Mouse (Mus musculus): Measurements from ENCODE around the gene Phldb1. TPM values are rescaled to one million over a fixed set of nuclear protein-coding genes. Genes with fewer than 3 reads are reported as not detected.
"Not testable (repeated sequence)": the region's sequence is repeated elsewhere in the genome, so short reads cannot be mapped to it uniquely, and the experiment has no call there.

The Phldb1 gene
- polyA plus RNA-seq, 1 experiment, result 37.6 TPM

DNA sequence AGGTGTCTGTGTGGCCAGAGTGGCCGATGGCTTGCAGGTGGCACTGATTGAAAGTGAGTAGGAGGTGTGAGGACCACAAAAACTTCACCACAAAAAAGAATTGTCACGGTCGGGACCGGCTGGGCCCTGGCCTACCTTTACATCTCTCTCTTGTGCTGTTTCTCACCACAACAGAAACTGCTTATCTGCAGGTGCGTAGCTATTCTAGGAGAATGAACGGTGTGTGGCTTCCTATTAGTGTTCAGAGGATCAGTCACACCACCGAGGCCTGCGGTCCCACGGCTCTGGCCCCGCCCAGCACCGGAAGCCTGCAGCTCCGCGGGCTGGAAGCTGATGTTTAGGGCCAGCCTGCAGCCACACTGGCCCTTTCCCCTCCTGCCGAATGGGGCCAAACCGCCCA lies 89.1 kb downstream of the Phldb1 start:
- TF ChIP-seq CTCF (conservative IDR thresholded peaks at IDR 0.05; ENCODE audit: insufficient read depth, insufficient read length, low read depth, low read length), result no peak
- no peak for TF ChIP-seq POLR2A (IDR thresholded peaks at IDR 0.05; ENCODE audit: low read depth, low read length)
- Histone ChIP-seq H3K4me3 (ENCODE audit: insufficient read depth, low read depth, low read length) (no peak overlapping the region), H3K27me3 (replicated peaks; ENCODE audit: control insufficient read depth, insufficient read depth, low read length) (no peaks in the 10 kb centered on the region), H3K27ac (ENCODE audit: insufficient read depth, low read depth, low read length) (no peak overlapping the region), H3K36me3 (ENCODE audit: control insufficient read depth, insufficient read depth, low read length) (no peaks in the 10 kb centered on the region), H3K4me1 (ENCODE audit: control insufficient read depth, insufficient read depth, low read length) (no peaks in the 10 kb centered on the region)
- WGBS, result 60% methylated on average over 15 of the region's 15 CpGs
- DNase-seq, result no peak

DNA sequence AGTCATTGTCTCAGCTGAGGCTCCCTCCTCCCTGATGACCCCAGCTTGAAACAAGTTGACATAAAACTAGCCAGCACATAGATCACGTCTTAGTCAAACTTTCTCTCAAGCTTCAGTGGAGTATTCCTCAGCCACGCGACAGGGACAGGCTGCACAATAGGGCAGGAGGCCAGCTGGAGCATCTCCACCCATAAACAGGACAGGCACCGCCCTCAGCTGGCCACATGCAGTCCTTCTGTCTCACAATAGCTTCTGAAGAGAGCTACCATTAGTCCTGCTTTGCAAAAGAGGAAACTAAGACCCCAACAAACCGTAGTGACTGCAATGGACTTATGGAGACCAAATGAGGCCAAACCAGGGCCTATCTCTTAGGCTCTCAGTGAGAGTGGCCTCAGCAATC lies 89.5 kb downstream of the Phldb1 start:
- no peak overlapping the region for H3K27ac ChIP-seq (ENCODE audit: insufficient read depth, low read depth, low read length)
- whole genome bisulfite sequencing, result 35% methylated on average over 5 of the region's 5 CpGs
- no peaks in the 10 kb centered on the region for H3K27me3 ChIP-seq (replicated peaks; ENCODE audit: control insufficient read depth, insufficient read depth, low read length)
- no peak overlapping the region for H3K4me3 ChIP-seq (ENCODE audit: insufficient read depth, low read depth, low read length)
- TF ChIP-seq CTCF (conservative IDR thresholded peaks at IDR 0.05; ENCODE audit: insufficient read depth, insufficient read length, low read depth, low read length), result peak; percentile 39; the same call in 1 of the 2 replicates
- no peak for TF ChIP-seq POLR2A (IDR thresholded peaks at IDR 0.05; ENCODE audit: low read depth, low read length)
- H3K4me1 ChIP-seq (ENCODE audit: control insufficient read depth, insufficient read depth, low read length), result no peaks in the 10 kb centered on the region
- no peaks in the 10 kb centered on the region for H3K36me3 ChIP-seq (ENCODE audit: control insufficient read depth, insufficient read depth, low read length)
- peak; percentile 79 for DNase-seq

DNA sequence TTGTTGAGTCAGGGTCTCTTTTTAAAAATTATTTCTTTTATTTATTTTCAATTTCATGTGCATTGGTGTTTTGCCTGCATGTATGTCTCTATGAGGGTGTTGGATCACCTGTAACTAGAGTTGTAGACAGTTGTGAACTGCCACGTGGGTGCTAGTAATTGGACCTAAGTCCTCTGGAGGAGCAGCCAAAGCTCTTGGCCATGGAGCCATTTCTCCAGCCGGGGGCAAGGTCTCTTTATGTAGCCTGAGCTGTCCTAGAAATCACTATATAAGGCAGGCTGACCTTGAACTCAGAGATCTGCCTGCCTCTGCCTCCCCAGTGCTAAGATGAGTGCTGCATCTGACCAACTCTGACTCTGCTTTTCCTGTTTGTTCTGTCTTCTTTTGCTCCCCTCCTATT lies 90.8 kb downstream of the Phldb1 start:
- no peak for DNase-seq
- 91% methylated on average over 2 of the region's 2 CpGs for WGBS
- TF ChIP-seq CTCF (conservative IDR thresholded peaks at IDR 0.05; ENCODE audit: insufficient read depth, insufficient read length, low read depth, low read length), result no peak
- no peak for TF ChIP-seq POLR2A (IDR thresholded peaks at IDR 0.05; ENCODE audit: low read depth, low read length)
- H3K27ac ChIP-seq (ENCODE audit: insufficient read depth, low read depth, low read length), result no peak overlapping the region
- no peaks in the 10 kb centered on the region for H3K27me3 ChIP-seq (replicated peaks; ENCODE audit: control insufficient read depth, insufficient read depth, low read length)
- H3K36me3 ChIP-seq (ENCODE audit: control insufficient read depth, insufficient read depth, low read length), result no peaks in the 10 kb centered on the region
- H3K4me1 ChIP-seq (ENCODE audit: control insufficient read depth, insufficient read depth, low read length), result no peaks in the 10 kb centered on the region
- H3K4me3 ChIP-seq (ENCODE audit: insufficient read depth, low read depth, low read length), result no peak overlapping the region

DNA sequence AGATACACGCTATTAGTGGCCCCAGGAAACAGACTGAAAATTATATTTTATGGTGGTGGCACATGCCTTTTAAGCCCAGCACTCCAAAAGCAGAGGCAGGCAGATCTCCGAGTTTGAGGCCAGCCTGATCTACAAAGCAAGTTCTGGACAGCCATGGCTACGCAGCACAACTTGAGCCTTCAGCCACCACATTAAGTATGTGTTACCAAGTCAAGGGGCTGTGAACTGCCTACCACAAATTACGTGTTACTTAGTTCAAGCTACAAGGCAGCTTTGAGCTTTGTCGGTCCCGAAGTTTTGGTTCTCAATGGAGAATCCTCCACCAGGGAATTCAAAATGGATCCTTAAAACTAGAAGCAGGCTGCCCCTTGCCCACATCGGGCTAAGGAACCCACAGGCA lies 91.9 kb downstream of the Phldb1 start:
- Histone ChIP-seq H3K4me1 (ENCODE audit: control insufficient read depth, insufficient read depth, low read length) (0 out of 2 replicates have a peak, but pooled peaks cover 4% of the 10 kb centered on the region), H3K27ac (ENCODE audit: insufficient read depth, low read depth, low read length) (no peak overlapping the region), H3K36me3 (ENCODE audit: control insufficient read depth, insufficient read depth, low read length) (peaks cover 1% of the 10 kb centered on the region; the same call in 1 of the 2 replicates), H3K4me3 (ENCODE audit: insufficient read depth, low read depth, low read length) (no peak overlapping the region), H3K27me3 (replicated peaks; ENCODE audit: control insufficient read depth, insufficient read depth, low read length) (no peaks in the 10 kb centered on the region)
- 94% methylated on average over 7 of the region's 7 CpGs for WGBS
- TF ChIP-seq CTCF (conservative IDR thresholded peaks at IDR 0.05; ENCODE audit: insufficient read depth, insufficient read length, low read depth, low read length) (no peak), POLR2A (IDR thresholded peaks at IDR 0.05; ENCODE audit: low read depth, low read length) (no peak)
- no peak for DNase-seq

DNA sequence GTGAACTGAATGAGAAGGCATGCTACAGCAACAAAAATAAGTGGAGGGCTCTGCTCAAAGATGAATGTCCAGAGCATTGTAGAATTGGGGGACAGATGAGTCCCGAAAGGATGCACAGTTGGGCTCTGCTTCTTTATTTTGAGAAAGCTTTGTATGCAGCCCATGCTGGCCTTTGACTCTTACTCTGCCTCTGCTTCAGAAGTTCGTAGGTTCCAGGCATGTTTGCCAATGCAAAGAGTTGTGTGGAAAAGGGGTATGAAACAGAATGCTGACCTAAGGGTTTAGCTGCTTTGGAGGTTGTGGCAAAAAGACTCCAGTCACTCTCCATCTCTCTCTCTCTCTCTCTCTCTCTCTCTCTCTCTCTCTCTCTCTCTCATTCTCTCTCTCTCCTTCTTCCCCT lies 93.4 kb downstream of the Phldb1 start:
- Histone ChIP-seq H3K36me3 (ENCODE audit: control insufficient read depth, insufficient read depth, low read length) (peaks cover 8% of the 10 kb centered on the region), H3K4me3 (ENCODE audit: insufficient read depth, low read depth, low read length) (no peak overlapping the region), H3K4me1 (ENCODE audit: control insufficient read depth, insufficient read depth, low read length) (0 out of 2 replicates have a peak, but pooled peaks cover 4% of the 10 kb centered on the region), H3K27me3 (replicated peaks; ENCODE audit: control insufficient read depth, insufficient read depth, low read length) (no peaks in the 10 kb centered on the region), H3K27ac (ENCODE audit: insufficient read depth, low read depth, low read length) (no peak overlapping the region)
- TF ChIP-seq CTCF (conservative IDR thresholded peaks at IDR 0.05; ENCODE audit: insufficient read depth, insufficient read length, low read depth, low read length), result no peak
- no peak for TF ChIP-seq POLR2A (IDR thresholded peaks at IDR 0.05; ENCODE audit: low read depth, low read length)
- no peak for DNase-seq
- 73% methylated on average over 2 of the region's 2 CpGs for WGBS

DNA sequence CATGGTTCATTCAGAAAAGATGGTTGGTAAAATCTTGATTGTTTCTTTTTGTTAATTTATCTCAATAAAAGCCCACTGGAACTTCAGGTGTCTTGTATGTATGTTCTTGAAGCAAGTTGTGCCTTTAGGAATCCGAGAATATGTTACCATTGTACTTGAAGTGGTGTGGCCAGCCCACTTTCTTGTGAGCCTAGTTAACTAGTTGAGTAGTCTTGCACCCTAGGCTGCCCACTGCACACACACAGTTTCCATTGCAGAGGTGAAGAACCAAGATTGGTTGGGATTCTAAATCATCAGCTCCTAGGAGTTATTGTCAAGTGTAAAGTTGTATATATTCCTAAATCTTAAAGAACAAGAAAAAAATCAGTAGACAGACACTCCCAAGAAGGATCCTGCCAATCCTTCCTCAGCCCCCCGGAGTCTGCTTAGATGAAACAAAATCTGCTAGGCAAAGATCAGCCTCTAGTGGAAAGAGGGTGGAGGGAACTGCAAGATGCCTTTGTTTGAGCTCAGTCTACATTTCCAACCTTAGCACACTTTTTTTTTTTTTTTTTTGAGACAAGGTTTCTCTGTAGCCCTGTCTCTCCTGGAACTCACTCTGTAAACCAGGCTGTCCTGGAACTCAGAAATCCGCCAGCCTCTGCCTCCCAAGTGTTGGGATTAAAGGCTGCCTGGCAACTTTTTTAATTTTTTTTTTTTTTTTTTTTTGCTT lies 94.2 kb downstream of the Phldb1 start:
- no peak overlapping the region for H3K27ac ChIP-seq (ENCODE audit: insufficient read depth, low read depth, low read length)
- no peaks in the 10 kb centered on the region for H3K27me3 ChIP-seq (replicated peaks; ENCODE audit: control insufficient read depth, insufficient read depth, low read length)
- DNase-seq, result no peak
- H3K36me3 ChIP-seq (ENCODE audit: control insufficient read depth, insufficient read depth, low read length), result peaks cover 8% of the 10 kb centered on the region
- TF ChIP-seq CTCF (conservative IDR thresholded peaks at IDR 0.05; ENCODE audit: insufficient read depth, insufficient read length, low read depth, low read length) (no peak), POLR2A (IDR thresholded peaks at IDR 0.05; ENCODE audit: low read depth, low read length) (no peak)
- WGBS, result 71% methylated on average over 3 of the region's 3 CpGs
- no peak overlapping the region for H3K4me3 ChIP-seq (ENCODE audit: insufficient read depth, low read depth, low read length)
- 0 out of 2 replicates have a peak, but pooled peaks cover 4% of the 10 kb centered on the region for H3K4me1 ChIP-seq (ENCODE audit: control insufficient read depth, insufficient read depth, low read length)

DNA sequence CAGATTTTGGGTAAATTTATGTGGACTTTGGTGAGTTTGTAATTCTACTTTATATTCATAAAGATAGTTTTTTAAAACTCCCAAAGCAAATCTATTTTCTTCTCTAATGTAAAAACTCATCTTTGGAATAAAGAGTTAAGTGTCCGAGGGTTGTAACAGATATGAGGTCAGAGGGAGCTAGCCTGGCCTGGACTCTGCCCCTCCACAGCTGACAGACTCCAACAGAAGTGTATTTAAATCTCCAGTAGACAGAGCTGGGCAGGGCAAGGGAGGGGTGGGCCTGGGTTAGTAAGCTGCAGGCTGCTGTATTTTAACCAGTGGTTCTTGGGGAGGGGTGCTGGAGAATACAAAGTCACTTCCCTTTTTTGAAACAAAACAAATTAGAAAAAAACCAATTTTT lies 95.0 kb downstream of the Phldb1 start:
- WGBS, result 21% methylated on average over 1 of the region's 1 CpGs
- peak; percentile 49 for DNase-seq
- not testable (repeated sequence) for H3K4me3 ChIP-seq (ENCODE audit: insufficient read depth, low read depth, low read length); H3K27me3 ChIP-seq (replicated peaks; ENCODE audit: control insufficient read depth, insufficient read depth, low read length); H3K4me1 ChIP-seq (ENCODE audit: control insufficient read depth, insufficient read depth, low read length); H3K27ac ChIP-seq (ENCODE audit: insufficient read depth, low read depth, low read length)
- peaks cover 12% of the 10 kb centered on the region for H3K36me3 ChIP-seq (ENCODE audit: control insufficient read depth, insufficient read depth, low read length)

DNA sequence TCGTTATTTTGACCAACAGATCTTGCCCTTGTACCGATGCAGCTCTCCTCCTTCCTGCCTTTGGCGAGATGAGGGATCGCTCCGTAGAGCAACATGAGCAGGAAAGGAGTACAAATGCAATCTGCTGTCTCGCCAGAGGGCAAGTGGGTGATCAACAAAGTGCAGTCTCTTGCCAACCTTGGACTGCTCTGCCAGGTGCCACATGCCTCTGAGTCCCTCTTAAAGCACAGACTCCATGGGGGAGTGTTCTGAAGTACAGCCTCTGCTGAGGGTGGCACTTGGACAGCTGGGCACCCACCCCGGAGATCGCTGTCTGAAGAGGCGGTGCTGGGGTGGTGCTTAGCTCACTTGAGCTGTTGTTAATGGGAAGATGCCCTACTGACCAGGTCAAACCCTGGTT lies 96.3 kb downstream of the Phldb1 start:
- not testable (repeated sequence) for H3K4me1 ChIP-seq (ENCODE audit: control insufficient read depth, insufficient read depth, low read length); H3K27me3 ChIP-seq (replicated peaks; ENCODE audit: control insufficient read depth, insufficient read depth, low read length); H3K4me3 ChIP-seq (ENCODE audit: insufficient read depth, low read depth, low read length); H3K27ac ChIP-seq (ENCODE audit: insufficient read depth, low read depth, low read length)
- H3K36me3 ChIP-seq (ENCODE audit: control insufficient read depth, insufficient read depth, low read length), result peaks cover 18% of the 10 kb centered on the region
- DNase-seq, result peak; percentile 67
- WGBS, result 55% methylated on average over 9 of the region's 9 CpGs

All from kidney, adult 2 months (tissue).